Mouse (Mus musculus) adrenal gland, adult 18-20 months (tissue): Measurements from ENCODE around the gene Higd1a. TPM values are rescaled to one million over a fixed set of nuclear protein-coding genes. Genes with fewer than 3 reads are reported as not detected.

Experiments used
- DNase-seq, 2 experiments: peaks; one replicate each; pipeline ENCODE4 v3.0.0; 2021 to 2022; ENCODE audit warnings: low spot score in 2 of 2
- total RNA-seq, 2 experiments: library from RNA; stranded (reverse); gene quantifications; 1 replicate in 1 of 2; 2 replicates in 1 of 2; pipeline ENCODE4 v1.2.3; 2021

Higd1a gene
- total RNA-seq, 2 experiments from 2014 or later, result 89.4 to 116 TPM

DNA sequence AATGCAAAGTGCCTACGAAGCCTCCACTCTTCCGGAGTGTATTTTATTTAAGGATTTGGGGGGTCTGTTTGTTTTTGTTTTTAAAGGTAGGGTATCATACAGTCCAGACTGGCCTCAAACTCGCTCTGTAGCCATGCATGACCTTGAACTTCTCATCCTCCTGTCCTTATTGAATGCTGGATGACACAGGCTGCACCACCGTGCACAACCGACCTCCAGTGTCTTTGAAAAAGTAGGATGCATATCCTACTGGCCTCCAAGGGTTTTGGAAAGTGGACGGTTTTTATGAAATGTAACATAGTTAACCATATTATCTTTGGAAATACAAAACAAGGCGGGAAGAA is 18.6 kb downstream of the Higd1a start:
- no peak for DNase-seq

DNA sequence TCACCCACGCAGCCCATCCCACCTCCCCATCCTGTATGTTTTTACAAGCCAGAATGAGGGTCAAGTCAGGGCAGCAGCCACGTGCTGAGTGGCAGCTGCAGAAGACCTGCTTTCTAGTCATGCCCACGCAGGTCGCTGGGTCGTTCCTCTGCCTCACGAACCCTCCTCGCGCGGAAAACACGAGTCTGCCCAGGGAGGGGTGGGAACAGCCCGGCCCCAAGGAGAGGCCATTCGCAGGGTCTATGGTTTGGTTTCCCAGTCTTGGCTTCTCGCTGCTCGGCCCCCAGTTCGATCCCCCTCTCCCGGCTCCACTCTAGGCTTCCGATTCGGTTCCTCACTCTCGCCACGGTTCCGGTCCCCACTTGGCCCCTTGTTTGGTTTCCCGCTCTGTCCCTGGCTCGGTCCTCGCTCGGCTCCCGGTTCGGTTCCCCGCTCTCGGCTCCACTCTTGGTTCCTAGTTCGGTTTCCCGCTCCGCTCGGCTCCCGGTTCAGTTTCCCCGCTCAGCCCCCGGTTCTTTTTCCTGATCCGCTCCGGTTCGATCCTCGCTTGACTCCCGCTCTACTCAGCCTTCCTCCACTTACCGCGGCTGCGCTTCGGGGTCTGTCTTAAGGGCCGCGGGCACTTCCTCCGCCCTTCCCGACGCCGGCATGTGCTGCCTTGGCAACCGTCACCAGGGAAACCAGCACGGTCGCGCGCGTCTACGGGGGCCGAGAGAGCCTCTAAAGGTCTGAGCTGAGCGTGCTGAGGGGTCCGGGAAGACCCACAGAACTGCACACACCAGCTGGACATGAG is 19.1 kb downstream of the Higd1a start, which contains the start of gene Ccdc13:
Gene Ccdc13 (minus strand): TSS at position 633 of the 793 bp plus-strand sequence.
- peak; percentile 73 to 77 for DNase-seq

GRCm38 (mm10) chr9:121838008-121838407 is 20.2 kb downstream of the Higd1a start:
- DNase-seq, result no peak

DNA sequence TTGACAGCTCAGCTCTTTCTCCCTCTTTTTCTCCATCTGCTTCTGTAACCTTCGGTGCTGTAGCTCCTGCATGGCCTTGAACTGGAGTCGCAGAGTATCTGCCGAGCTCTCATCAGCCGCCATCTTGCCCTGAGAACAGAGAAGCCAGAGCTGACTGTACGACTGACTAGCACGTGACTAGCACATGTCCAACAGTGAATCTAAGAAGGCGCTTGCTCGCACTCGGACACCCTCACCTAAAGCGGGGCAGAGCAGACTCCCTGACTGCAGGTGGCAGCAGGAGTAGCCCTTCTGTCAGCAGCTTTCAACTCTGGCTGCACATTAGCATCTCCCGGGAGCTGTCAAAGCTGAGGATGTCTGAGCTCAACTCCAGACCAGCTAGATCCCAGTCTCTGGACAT is 24.3 kb downstream of the Higd1a start:
- no peak for DNase-seq

- peak; percentile 81 to 82 for DNase-seq
Measured at GRCm38 (mm10) chr9:121830956-121831293, 27.2 kb downstream of the Higd1a start.

- DNase-seq, result peak; percentile 35 to 51
Measured at GRCm38 (mm10) chr9:121830243-121830955, 27.8 kb downstream of the Higd1a start.

GRCm38 (mm10) chr9:121829270-121829992 is 28.7 kb downstream of the Higd1a start:
- DNase-seq, result no peak

DNA sequence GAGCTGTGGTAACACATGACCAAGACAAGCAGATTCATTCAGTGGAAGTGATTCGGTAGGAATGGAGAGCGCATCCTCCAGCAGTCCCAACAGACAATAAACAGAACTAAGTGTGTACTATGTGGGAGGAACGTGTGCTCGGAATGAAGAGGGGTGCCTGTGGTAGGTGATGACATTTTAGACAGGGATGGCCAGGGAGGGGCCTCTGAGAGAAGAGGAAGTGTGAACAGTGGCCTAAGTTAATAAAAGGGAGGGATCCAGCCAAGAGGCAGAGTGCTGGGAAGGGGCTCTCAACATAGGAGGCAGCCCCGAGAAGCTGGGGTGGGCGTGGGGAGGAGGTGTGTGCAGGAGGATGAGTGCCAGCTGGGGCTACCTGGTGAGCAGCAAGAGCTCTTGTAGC is 29.8 kb downstream of the Higd1a start:
- no peak for DNase-seq

- no peak for DNase-seq
Measured at GRCm38 (mm10) chr9:121826356-121826755, 31.8 kb downstream of the Higd1a start.

GRCm38 (mm10) chr9:121823991-121824390 is 34.2 kb downstream of the Higd1a start:
- DNase-seq, result no peak

- DNase-seq, result no peak
Measured at GRCm38 (mm10) chr9:121823051-121823450, 35.1 kb downstream of the Higd1a start.

GRCm38 (mm10) chr9:121822585-121822991 is 35.6 kb downstream of the Higd1a start:
- DNase-seq, result no peak

GRCm38 (mm10) chr9:121820765-121821164 is 37.4 kb downstream of the Higd1a start:
- DNase-seq, result no peak

GRCm38 (mm10) chr9:121819771-121820471 is 38.2 kb downstream of the Higd1a start:
- DNase-seq, result no peak

- no peak for DNase-seq
Measured at GRCm38 (mm10) chr9:121819073-121819770, 38.9 kb downstream of the Higd1a start.

- DNase-seq, result no peak
Measured at GRCm38 (mm10) chr9:121815183-121815582, 43.0 kb downstream of the Higd1a start.

DNA sequence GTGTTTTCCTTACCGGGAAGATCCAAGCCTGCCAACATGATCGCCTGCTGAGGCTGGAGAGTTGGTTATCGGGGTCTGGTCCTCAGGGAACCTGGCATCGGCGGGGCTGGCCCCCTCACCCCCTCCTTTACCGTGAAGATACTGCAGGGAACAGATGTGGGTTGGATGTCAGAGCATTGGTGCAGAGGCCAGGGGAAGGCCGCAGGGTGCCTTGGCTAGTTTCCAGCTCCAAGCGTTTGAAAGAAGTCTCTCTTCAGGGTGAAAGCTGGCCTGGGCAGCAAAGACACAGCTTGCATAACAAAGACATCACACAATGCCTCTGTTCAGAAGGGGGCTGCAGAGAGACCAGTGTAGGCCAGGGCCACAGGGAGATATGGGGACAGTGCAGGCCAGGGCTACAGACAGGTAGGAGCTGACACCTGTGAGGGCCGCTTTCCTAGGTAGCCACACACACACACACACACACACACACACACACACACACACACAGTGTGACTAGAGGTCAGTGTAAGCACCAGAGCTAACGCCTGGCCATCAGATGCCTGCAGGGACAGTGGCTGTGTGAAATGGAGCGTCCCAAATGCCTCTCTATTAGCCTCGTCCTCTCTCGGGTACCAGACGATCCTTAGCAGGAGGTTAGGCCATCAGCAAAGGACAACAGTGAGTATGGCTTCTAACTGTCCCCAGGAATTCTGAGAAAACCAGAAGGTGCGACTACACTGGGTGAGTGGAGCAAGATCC is 47.9 kb downstream of the Higd1a start:
- no peak for DNase-seq

DNA sequence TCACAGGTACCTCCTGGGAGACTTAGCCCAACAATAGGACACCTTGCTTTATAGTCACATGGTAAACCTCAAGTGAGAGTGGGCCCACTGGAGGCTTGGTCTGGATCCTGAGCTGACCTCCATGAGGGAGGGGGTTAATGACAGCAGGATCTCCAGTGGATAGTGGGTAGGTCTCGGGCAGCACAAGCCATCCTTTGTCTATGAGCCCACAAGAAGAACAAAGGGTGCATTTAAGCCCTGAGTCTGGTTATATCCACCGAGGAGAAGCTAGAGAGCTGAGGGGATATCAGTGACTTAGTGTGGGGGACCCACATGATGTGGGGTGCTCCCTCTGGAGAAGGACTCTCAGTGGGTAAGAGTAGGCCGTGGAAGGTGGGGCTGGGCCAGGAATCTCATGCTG is 49.7 kb downstream of the Higd1a start:
- no peak for DNase-seq

DNA sequence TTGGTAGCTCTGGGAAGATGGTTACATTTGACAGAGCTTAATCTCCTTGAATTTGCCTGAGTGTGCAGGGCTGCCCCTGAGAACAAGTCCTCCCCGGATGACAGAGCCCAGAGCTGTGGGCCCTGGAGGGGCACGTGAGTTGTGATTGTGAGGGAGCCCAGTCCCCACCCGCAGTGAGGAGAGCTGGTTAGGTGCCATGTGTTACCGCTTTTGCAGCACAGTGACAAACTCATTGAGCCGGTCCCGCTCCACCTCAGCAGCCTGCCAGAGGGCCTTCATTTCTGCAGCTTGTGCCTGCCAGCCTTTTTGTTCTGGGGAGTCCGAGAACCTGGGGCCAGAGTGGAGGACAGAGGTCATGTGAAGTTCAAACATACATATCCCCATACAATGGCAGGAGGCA is 50.2 kb downstream of the Higd1a start:
- DNase-seq, result no peak

DNA sequence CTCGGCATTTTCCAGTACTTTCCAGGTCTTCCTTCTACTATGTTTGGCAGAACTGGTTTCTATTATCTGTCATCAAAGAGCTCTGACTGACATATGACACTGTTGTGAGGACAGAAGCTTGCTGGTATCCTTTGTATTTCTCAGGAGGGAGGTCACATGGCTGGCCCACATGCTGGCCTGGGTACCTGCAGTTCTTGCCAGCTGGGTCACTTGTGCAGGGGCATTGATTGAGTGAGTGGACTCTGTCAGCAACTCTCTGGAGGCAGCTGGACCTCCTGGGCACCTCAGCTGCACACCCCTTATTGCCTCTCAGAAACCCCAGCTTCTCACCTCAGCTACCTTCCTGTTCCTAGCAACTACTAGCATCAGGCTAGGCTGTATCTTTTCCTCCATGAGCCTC is 50.6 kb downstream of the Higd1a start:
- DNase-seq, result no peak
